ENCODE assay signal across 17 mouse cellular contexts in genomic region chr8:28503488-28504319, GRCm38 (mm10).
DNase-seq lines count a peak whose midpoint lies in the region; ATAC-seq lines count a peak whose summit lies in the region.
"Had no signal": no experiment of that assay in that cellular context is flagged by ENCODE, and none has a peak within 500 bp of the region (broad histone marks: within the 10 kb centered on the region; RNA-seq: fewer than 3 reads in every experiment).

No protein-coding gene starts in this region.

- ATAC-seq in hindbrain, embryonic 15.5 days (ENCODE audit: low FRiP score, low read depth): peak; percentile 54; the same call in 1 of the 2 replicates
- ATAC-seq: CD4-positive, CD25-positive, alpha-beta regulatory T cell, adult 4 months had no signal

- H3K27me3 ChIP-seq in hindbrain, embryonic 15.5 days: no peaks in the 10 kb centered on the region
- no peaks in the 10 kb centered on the region for H3K27me3 ChIP-seq in hindbrain, embryonic 10.5 days (ENCODE audit: insufficient read depth, poor library complexity, severe bottlenecking)
- H3K27me3 ChIP-seq: heart, embryonic 13.5 days; limb, embryonic 13.5 days; midbrain, embryonic 12.5 days had no signal

- H3K27ac ChIP-seq in hindbrain, embryonic 15.5 days (replicated peaks): no peak overlapping the region
- H3K27ac ChIP-seq in hindbrain, embryonic 10.5 days: no peak overlapping the region
- H3K27ac ChIP-seq: heart, embryonic 13.5 days; limb, embryonic 13.5 days; midbrain, embryonic 12.5 days had no signal

- H3K9ac ChIP-seq in hindbrain, embryonic 15.5 days: no peak overlapping the region
- H3K9ac ChIP-seq: heart, embryonic 13.5 days; limb, embryonic 13.5 days; midbrain, embryonic 12.5 days had no signal

- no peak overlapping the region for H3K4me2 ChIP-seq in hindbrain, embryonic 15.5 days
- H3K4me2 ChIP-seq: heart, embryonic 13.5 days; limb, embryonic 13.5 days; midbrain, embryonic 12.5 days had no signal

- intact Hi-C loops in left cerebral cortex, postnatal 25 days (cut with DNase I): no loop called here

- H3K4me1 ChIP-seq in hindbrain, embryonic 15.5 days (replicated peaks): no peaks in the 10 kb centered on the region
- no peaks in the 10 kb centered on the region for H3K4me1 ChIP-seq in hindbrain, embryonic 10.5 days (replicated peaks)
- H3K4me1 ChIP-seq: heart, embryonic 13.5 days; limb, embryonic 13.5 days; midbrain, embryonic 12.5 days had no signal

- DNase-seq in hindbrain, embryonic 10.5 days (ENCODE audit: low spot score): no peak
- DNase-seq in right cerebral cortex, postnatal 25 days: peak; percentile 17
- DNase-seq in right cerebral cortex, postnatal 36 days (ENCODE audit: low spot score in 2 of 2): no peak
- DNase-seq in cerebellum, postnatal 36 days: peak; percentile 27 to 34
- DNase-seq in left cerebral cortex, postnatal 25 days (ENCODE audit: low spot score in 2 of 2): no peak
- DNase-seq in testis, postnatal 14 days (ENCODE audit: low spot score): no peak
- DNase-seq: adrenal gland, postnatal 10 days; heart, postnatal 4 days; kidney, adult 11 months; kidney, postnatal 10 days; thymus, adult 2 months had no signal

- H3K36me3 ChIP-seq in hindbrain, embryonic 15.5 days: no peaks in the 10 kb centered on the region
- H3K36me3 ChIP-seq in hindbrain, embryonic 10.5 days: no peaks in the 10 kb centered on the region
- H3K36me3 ChIP-seq: heart, embryonic 13.5 days; limb, embryonic 13.5 days; midbrain, embryonic 12.5 days had no signal

- H3K4me3 ChIP-seq in hindbrain, embryonic 15.5 days: no peak overlapping the region
- H3K4me3 ChIP-seq in hindbrain, embryonic 10.5 days: no peak overlapping the region
- H3K4me3 ChIP-seq: erythroblast, embryonic 14.5 days; heart, embryonic 13.5 days; limb, embryonic 13.5 days; midbrain, embryonic 12.5 days had no signal

- WGBS in hindbrain, embryonic 15.5 days: 79% methylated on average over 5 of the region's 5 CpGs
- 95% methylated on average over 5 of the region's 5 CpGs for WGBS in hindbrain, embryonic 10.5 days

- H3K9me3 ChIP-seq in hindbrain, embryonic 15.5 days: no peaks in the 10 kb centered on the region
- H3K9me3 ChIP-seq in hindbrain, embryonic 10.5 days: no peaks in the 10 kb centered on the region
- H3K9me3 ChIP-seq: heart, embryonic 13.5 days; limb, embryonic 13.5 days; midbrain, embryonic 12.5 days had no signal

Comparison
In these comparisons a context has a peak if more than half of its experiments do, and no peak if none do; other contexts are left out.
1. DNase-seq: peak in right cerebral cortex, postnatal 25 days (single experiment) and cerebellum, postnatal 36 days (2 of 2); none in hindbrain, embryonic 10.5 days (single experiment), right cerebral cortex, postnatal 36 days (0 of 2), left cerebral cortex, postnatal 25 days (0 of 2) and testis, postnatal 14 days (single experiment).